Mouse (Mus musculus): ENCODE results near the gene Slc9a6. TPM values are rescaled to one million over a fixed set of nuclear protein-coding genes. Genes with fewer than 3 reads are reported as not detected.

Slc9a6 gene
- 8.5 and 9.5 TPM in 2 replicates for polyA plus RNA-seq (2014; fragmentation: Nextera tagmentation; extraction: Ambion mirVana)

GRCm38 (mm10) chrX:56609623-56610317 is at the start of gene Slc9a6:
Slc9a6 (plus strand) TSS chrX:56609757.
- H3K27me3 ChIP-seq (replicated peaks; ENCODE audit: control insufficient read depth, insufficient read depth, low read length): no peaks in the 10 kb centered on the region
- whole genome bisulfite sequencing: 14% methylated on average over 30 of the region's 50 CpGs

GRCm38 (mm10) chrX:56572465-56572864 is 37.1 kb upstream of the Slc9a6 start:
- Histone ChIP-seq H3K4me2 (ENCODE audit: low read length) (no peak overlapping the region), H3K9me3 (ENCODE audit: control insufficient read depth, low read length) (no peaks in the 10 kb centered on the region), H3K36me3 (ENCODE audit: control insufficient read depth, insufficient read depth, low read length) (no peaks in the 10 kb centered on the region), H3K27me3 (replicated peaks; ENCODE audit: control insufficient read depth, insufficient read depth, low read length) (no peaks in the 10 kb centered on the region), H3K4me3 (ENCODE audit: low read depth, low read length) (no peak overlapping the region), H3K27ac (ENCODE audit: low read depth) (no peak overlapping the region), H3K4me1 (replicated peaks; ENCODE audit: control insufficient read depth, insufficient read depth, low read length) (no peaks in the 10 kb centered on the region), H3K9ac (ENCODE audit: low read length) (no peak overlapping the region)
- WGBS: 25% methylated on average over 6 of the region's 6 CpGs
- DNase-seq (ENCODE audit: low spot score) (no peak), ATAC-seq (replicated peaks; ENCODE audit: low FRiP score, low TSS enrichment, low read depth) (no peak)

More at GRCm38 (mm10) chrX:56609623-56610317, at the start of gene Slc9a6:
- peak within 1 kb of the TSS; percentile 55 for H3K4me3 ChIP-seq (ENCODE audit: low read depth, low read length)
- H3K4me2 ChIP-seq (ENCODE audit: low read length): peak within 1 kb of the TSS; percentile 55
- H3K9ac ChIP-seq (ENCODE audit: low read length): peak within 1 kb of the TSS; percentile 56
- peak within 1 kb of the TSS; percentile 38; the same call in 1 of the 2 replicates for H3K27ac ChIP-seq (ENCODE audit: low read depth)
- ATAC-seq (replicated peaks; ENCODE audit: low FRiP score, low TSS enrichment, low read depth) (peak; percentile 96), DNase-seq (ENCODE audit: low spot score) (peak; percentile 74)
- peaks cover 3% of the 10 kb centered on the region; the same call in 1 of the 2 replicates for H3K4me1 ChIP-seq (replicated peaks; ENCODE audit: control insufficient read depth, insufficient read depth, low read length)
- no peaks in the 10 kb centered on the region for H3K36me3 ChIP-seq (ENCODE audit: control insufficient read depth, insufficient read depth, low read length)
- H3K9me3 ChIP-seq (ENCODE audit: control insufficient read depth, low read length): no peaks in the 10 kb centered on the region

- H3K9ac ChIP-seq (ENCODE audit: low read length): no peak overlapping the region
- H3K4me3 ChIP-seq (ENCODE audit: low read depth, low read length): no peak overlapping the region
- H3K9me3 ChIP-seq (ENCODE audit: control insufficient read depth, low read length): no peaks in the 10 kb centered on the region
- no peaks in the 10 kb centered on the region for H3K4me1 ChIP-seq (replicated peaks; ENCODE audit: control insufficient read depth, insufficient read depth, low read length)
- H3K27me3 ChIP-seq (replicated peaks; ENCODE audit: control insufficient read depth, insufficient read depth, low read length): no peaks in the 10 kb centered on the region
- no peaks in the 10 kb centered on the region for H3K36me3 ChIP-seq (ENCODE audit: control insufficient read depth, insufficient read depth, low read length)
- no peak overlapping the region for H3K4me2 ChIP-seq (ENCODE audit: low read length)
- no peak overlapping the region for H3K27ac ChIP-seq (ENCODE audit: low read depth)
- WGBS: 66% methylated on average over 2 of the region's 2 CpGs
- DNase-seq (ENCODE audit: low spot score) (no peak), ATAC-seq (replicated peaks; ENCODE audit: low FRiP score, low TSS enrichment, low read depth) (no peak)
Observed at GRCm38 (mm10) chrX:56578200-56578599, 31.4 kb upstream of the Slc9a6 start.

- 0 out of 2 replicates have a peak, but pooled peaks cover 2% of the 10 kb centered on the region for H3K4me1 ChIP-seq (replicated peaks; ENCODE audit: control insufficient read depth, insufficient read depth, low read length)
- H3K4me2 ChIP-seq (ENCODE audit: low read length): peak overlapping the region; percentile 51
- H3K9me3 ChIP-seq (ENCODE audit: control insufficient read depth, low read length): no peaks in the 10 kb centered on the region
- DNase-seq (ENCODE audit: low spot score) (no peak), ATAC-seq (replicated peaks; ENCODE audit: low FRiP score, low TSS enrichment, low read depth) (peak; percentile 74)
- H3K27ac ChIP-seq (ENCODE audit: low read depth): peak overlapping the region; percentile 62; the same call in 1 of the 2 replicates
- peak overlapping the region; percentile 62 for H3K9ac ChIP-seq (ENCODE audit: low read length)
- 7% methylated on average over 24 of the region's 25 CpGs for WGBS
- H3K36me3 ChIP-seq (ENCODE audit: control insufficient read depth, insufficient read depth, low read length): no peaks in the 10 kb centered on the region; the same call in 1 of the 2 replicates
- H3K4me3 ChIP-seq (ENCODE audit: low read depth, low read length): peak overlapping the region; percentile 59
- no peaks in the 10 kb centered on the region for H3K27me3 ChIP-seq (replicated peaks; ENCODE audit: control insufficient read depth, insufficient read depth, low read length)
Observed at GRCm38 (mm10) chrX:56597219-56597886, 12.2 kb upstream of the Slc9a6 start.

- peak within 1 kb of the TSS; percentile 51 for H3K4me2 ChIP-seq (ENCODE audit: low read length)
- DNase-seq (ENCODE audit: low spot score) (peak; percentile 86), ATAC-seq (replicated peaks; ENCODE audit: low FRiP score, low TSS enrichment, low read depth) (peak; percentile 99)
- 0 out of 2 replicates have a peak, but pooled peaks cover 2% of the 10 kb centered on the region for H3K4me1 ChIP-seq (replicated peaks; ENCODE audit: control insufficient read depth, insufficient read depth, low read length)
- 7% methylated on average over 43 of the region's 44 CpGs for WGBS
- no peaks in the 10 kb centered on the region; the same call in 1 of the 2 replicates for H3K36me3 ChIP-seq (ENCODE audit: control insufficient read depth, insufficient read depth, low read length)
- peak within 1 kb of the TSS; percentile 62; the same call in 1 of the 2 replicates for H3K27ac ChIP-seq (ENCODE audit: low read depth)
- H3K9me3 ChIP-seq (ENCODE audit: control insufficient read depth, low read length): no peaks in the 10 kb centered on the region
- H3K27me3 ChIP-seq (replicated peaks; ENCODE audit: control insufficient read depth, insufficient read depth, low read length): no peaks in the 10 kb centered on the region
- peak within 1 kb of the TSS; percentile 62 for H3K9ac ChIP-seq (ENCODE audit: low read length)
- H3K4me3 ChIP-seq (ENCODE audit: low read depth, low read length): peak within 1 kb of the TSS; percentile 59
Observed at GRCm38 (mm10) chrX:56597887-56598640, 11.5 kb upstream of the Slc9a6 start, which contains the start of gene Mmgt1. Mmgt1 (minus strand) TSS chrX:56598069.

- Histone ChIP-seq H3K4me2 (ENCODE audit: low read length) (no peak overlapping the region), H3K4me3 (ENCODE audit: low read depth, low read length) (no peak overlapping the region), H3K4me1 (replicated peaks; ENCODE audit: control insufficient read depth, insufficient read depth, low read length) (peaks cover 3% of the 10 kb centered on the region; the same call in 1 of the 2 replicates), H3K9ac (ENCODE audit: low read length) (no peak overlapping the region), H3K27ac (ENCODE audit: low read depth) (no peak overlapping the region), H3K36me3 (ENCODE audit: control insufficient read depth, insufficient read depth, low read length) (no peaks in the 10 kb centered on the region), H3K27me3 (replicated peaks; ENCODE audit: control insufficient read depth, insufficient read depth, low read length) (no peaks in the 10 kb centered on the region), H3K9me3 (ENCODE audit: control insufficient read depth, low read length) (no peaks in the 10 kb centered on the region)
- ATAC-seq (replicated peaks; ENCODE audit: low FRiP score, low TSS enrichment, low read depth) (no peak), DNase-seq (ENCODE audit: low spot score) (no peak)
- 57% methylated on average over 2 of the region's 2 CpGs for WGBS
Observed at GRCm38 (mm10) chrX:56606536-56606935, 3.0 kb upstream of the Slc9a6 start.

- Histone ChIP-seq H3K9ac (ENCODE audit: low read length) (no peak overlapping the region), H3K9me3 (ENCODE audit: control insufficient read depth, low read length) (no peaks in the 10 kb centered on the region), H3K27ac (ENCODE audit: low read depth) (no peak overlapping the region), H3K4me1 (replicated peaks; ENCODE audit: control insufficient read depth, insufficient read depth, low read length) (peaks cover 3% of the 10 kb centered on the region; the same call in 1 of the 2 replicates), H3K36me3 (ENCODE audit: control insufficient read depth, insufficient read depth, low read length) (no peaks in the 10 kb centered on the region), H3K27me3 (replicated peaks; ENCODE audit: control insufficient read depth, insufficient read depth, low read length) (no peaks in the 10 kb centered on the region), H3K4me2 (ENCODE audit: low read length) (no peak overlapping the region), H3K4me3 (ENCODE audit: low read depth, low read length) (no peak overlapping the region)
- DNase-seq (ENCODE audit: low spot score): no peak
- 71% methylated on average over 7 of the region's 7 CpGs for WGBS
- ATAC-seq (replicated peaks; ENCODE audit: low FRiP score, low TSS enrichment, low read depth): no peak
Observed at GRCm38 (mm10) chrX:56607032-56607710, 2.4 kb upstream of the Slc9a6 start.

- H3K4me3 ChIP-seq (ENCODE audit: low read depth, low read length): peak overlapping the region; percentile 55
- DNase-seq (ENCODE audit: low spot score) (no peak), ATAC-seq (replicated peaks; ENCODE audit: low FRiP score, low TSS enrichment, low read depth) (peak; percentile 17; the same call in 1 of the 2 replicates)
- H3K27me3 ChIP-seq (replicated peaks; ENCODE audit: control insufficient read depth, insufficient read depth, low read length): no peaks in the 10 kb centered on the region
- peak overlapping the region; percentile 46 for H3K4me2 ChIP-seq (ENCODE audit: low read length)
- 28% methylated on average over 7 of the region's 7 CpGs for WGBS
- H3K36me3 ChIP-seq (ENCODE audit: control insufficient read depth, insufficient read depth, low read length): no peaks in the 10 kb centered on the region
- H3K4me1 ChIP-seq (replicated peaks; ENCODE audit: control insufficient read depth, insufficient read depth, low read length): peaks cover 3% of the 10 kb centered on the region; the same call in 1 of the 2 replicates
- H3K9ac ChIP-seq (ENCODE audit: low read length): peak overlapping the region; percentile 48; the same call in 1 of the 2 replicates
- H3K27ac ChIP-seq (ENCODE audit: low read depth): no peak overlapping the region
- no peaks in the 10 kb centered on the region for H3K9me3 ChIP-seq (ENCODE audit: control insufficient read depth, low read length)
Observed at GRCm38 (mm10) chrX:56609285-56609622, 303 bp upstream of the Slc9a6 start.

All from intestine, embryonic 14.5 days (tissue).